Mouse (Mus musculus) lung, adult 2 months (tissue): ENCODE measurements around the gene Olfr467. TPM values are rescaled to one million over a fixed set of nuclear protein-coding genes. Genes with fewer than 3 reads are reported as not detected.
"Not testable (repeated sequence)": the region's sequence is repeated elsewhere in the genome, so short reads cannot be mapped to it uniquely, and the experiment has no call there.

Experiments
- DNase-seq: peaks from one replicate; pipeline ENCODE4 v3.0.0; 2022
- H3K4me1 ChIP-seq: fragments of 200-500 bp; 2 replicates; pipeline ENCODE4 v1.6.1; 2011; ENCODE audit warnings: low read length; ENCODE audit not compliant: control insufficient read depth, insufficient read depth
- H3K4me3 ChIP-seq: fragments of 200-500 bp; replicated peaks from 2 replicates; pipeline ENCODE3; 2011; ENCODE audit warnings: low read depth, mild to moderate bottlenecking, control low read depth, low read length; ENCODE audit errors: extremely low read depth
- CTCF ChIP-seq: fragments of 200-500 bp; IDR thresholded peaks from 2 replicates; pipeline ENCODE4 v1.5.1; 2011; ENCODE audit warnings: mild to moderate bottlenecking, low read length, control low read depth; ENCODE audit not compliant: insufficient read depth
- POLR2A ChIP-seq: fragments of 200-500 bp; IDR thresholded peaks from 2 replicates; pipeline ENCODE4 v1.6.1; 2011; ENCODE audit warnings: low read depth, mild to moderate bottlenecking, control low read depth, low read length, borderline replicate concordance; ENCODE audit errors: extremely low read depth
- WGBS: fragments of 180-500 bp; shearing (Covaris S2); methylation state at CpG from one replicate; pipeline ENCODE4 v1.1.7; 2018; 5-methylcytosine and 5-hydroxymethylcytosine counted together
- polyA plus RNA-seq: library from polyadenylated mRNA; depleted of rRNA; stranded (reverse); fragments of >200 nt; gene quantifications from 2 replicates; pipeline ENCODE4 v1.2.3, GENCODE M21; 2012; rRNA removed

Olfr467 gene
- polyA plus RNA-seq, 1 experiment = not detected

DNA sequence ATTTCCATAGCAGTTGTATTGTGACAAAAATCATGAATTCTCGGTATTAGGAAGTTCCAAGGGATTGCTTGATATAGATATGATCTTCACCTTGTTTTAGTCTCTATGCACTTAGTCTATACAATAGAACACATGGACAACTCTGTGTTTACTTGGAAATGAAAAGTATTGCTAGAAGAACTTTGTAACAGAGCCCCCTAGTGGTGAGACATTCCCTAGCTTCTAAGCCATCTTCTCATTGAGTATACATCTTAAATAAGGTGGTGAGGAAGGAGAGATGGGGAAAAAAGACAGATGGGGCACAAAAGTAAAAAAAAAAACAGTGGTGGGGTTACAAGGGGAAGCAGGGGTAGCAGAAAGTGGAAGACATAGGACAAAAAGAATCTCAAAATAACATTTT, 29.7 kb downstream of the Olfr467 start:
- TF ChIP-seq POLR2A (no peak), CTCF (no peak)
- Histone ChIP-seq H3K4me1 (no peaks in the 10 kb centered on the region), H3K4me3 (no peak overlapping the region)
- 66% methylated on average over 1 of the region's 1 CpGs for WGBS
- DNase-seq = no peak

DNA sequence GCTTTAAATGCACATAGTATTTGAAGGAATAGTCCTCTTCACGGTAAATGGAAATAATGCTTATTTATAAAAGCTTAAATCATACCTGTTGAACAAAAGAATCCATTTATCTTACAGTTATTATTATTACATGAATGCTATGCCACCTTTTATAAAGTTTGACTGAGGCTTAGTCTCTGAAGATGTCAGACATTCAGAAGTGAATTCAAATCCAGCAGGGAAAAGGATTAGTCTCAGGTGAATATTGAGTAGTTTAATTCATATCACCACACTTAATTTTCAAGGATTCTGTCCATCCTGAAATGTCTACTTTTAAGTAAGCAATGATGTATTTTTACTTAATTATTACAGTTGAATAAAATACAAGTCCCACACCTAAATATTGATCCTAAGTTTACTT, 35.3 kb downstream of the Olfr467 start, which contains the start of gene Olfr470:
Gene Olfr470 (minus strand): TSS at position 101 of the 400 bp plus-strand sequence.
- DNase-seq = not testable (repeated sequence)

More for the DNA sequence above, 35.3 kb downstream of the Olfr467 start, which contains the start of gene Olfr470:
- WGBS = 58% methylated on average over 1 of the region's 1 CpGs
- not testable (repeated sequence) for H3K4me1 ChIP-seq, H3K4me3 ChIP-seq

Other genes starting within 250 kb of the Olfr467 start
- 7.4 and 11.1 TPM in 2 replicates for gene Olfml1, start 244.8 kb upstream of the Olfr467 start, polyA plus RNA-seq
- gene Ppfibp2, start 217.1 kb upstream of the Olfr467 start, polyA plus RNA-seq = 15.3 and 27.0 TPM in 2 replicates
- gene 5330417H12Rik, start 187.1 kb upstream of the Olfr467 start, polyA plus RNA-seq = not detected in 2 replicates
- gene Cyb5r2, start 54.2 kb upstream of the Olfr467 start, polyA plus RNA-seq = not detected in 2 replicates
- not detected in 2 replicates for gene Ovch2, start 11.1 kb upstream of the Olfr467 start, polyA plus RNA-seq
- gene Olfr469, start 13.3 kb downstream of the Olfr467 start, polyA plus RNA-seq = not detected in 2 replicates
- gene Olfr470, start 35.2 kb downstream of the Olfr467 start, polyA plus RNA-seq = not detected in 2 replicates
- not detected in 2 replicates for gene Olfr472, start 85.6 kb downstream of the Olfr467 start, polyA plus RNA-seq
- not detected in 2 replicates for gene Olfr473, start 118.2 kb downstream of the Olfr467 start, polyA plus RNA-seq
- gene Olfr474, start 142.4 kb downstream of the Olfr467 start, polyA plus RNA-seq = not detected in 2 replicates
- gene Olfr476, start 152.5 kb downstream of the Olfr467 start, polyA plus RNA-seq = not detected in 2 replicates
- not detected in 2 replicates for gene Olfr477, start 174.4 kb downstream of the Olfr467 start, polyA plus RNA-seq
- not detected in 2 replicates for gene Olfr478, start 221.7 kb downstream of the Olfr467 start, polyA plus RNA-seq
- gene Olfr479, start 238.4 kb downstream of the Olfr467 start, polyA plus RNA-seq = not detected in 2 replicates